Mouse (Mus musculus) MN1 (cell line): ENCODE measurements around the gene Mrps22.

ENCODE experiments used
- DNase-seq: peaks from one replicate; pipeline ENCODE4 v3.0.0-alpha.2; 2016; ENCODE audit warnings: low spot score

The Mrps22 gene

DNA sequence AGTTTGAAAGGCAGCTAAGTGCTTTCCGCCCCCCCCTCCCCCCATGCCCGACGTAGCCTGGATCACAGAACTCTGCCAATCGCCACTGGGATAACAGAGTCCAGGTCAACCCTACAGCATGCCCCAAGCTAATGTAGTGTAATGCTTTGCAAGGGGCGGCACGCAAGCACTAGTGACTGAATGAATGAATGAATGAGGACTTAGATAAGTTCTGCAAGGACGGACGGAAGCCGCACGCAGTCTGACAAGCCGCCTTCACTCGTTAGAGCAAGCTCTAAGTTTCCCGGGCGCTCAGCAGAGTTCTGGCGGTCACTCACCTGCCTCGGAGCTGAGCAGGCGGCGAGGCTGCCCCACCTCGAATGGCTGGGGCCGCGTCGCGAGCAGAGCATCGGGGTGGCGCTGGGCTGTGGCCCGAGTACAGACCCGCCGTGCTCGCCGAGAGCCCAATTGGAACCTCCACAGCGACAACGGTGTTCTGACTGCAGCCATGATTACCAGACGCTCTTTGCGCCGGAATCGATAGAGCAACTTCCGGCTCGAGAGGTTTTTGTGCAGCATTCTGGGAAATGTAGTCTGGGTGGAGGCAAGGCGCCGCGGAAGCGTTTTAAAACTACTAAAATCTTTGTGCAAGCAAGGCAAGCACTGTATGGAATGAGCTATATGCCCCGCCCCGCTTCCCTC lies at the start of gene Mrps22:
Gene Mrps22 (minus strand): TSS at position 505 of the 681 bp plus-strand sequence.
- DNase-seq, result peak; percentile 80

DNA sequence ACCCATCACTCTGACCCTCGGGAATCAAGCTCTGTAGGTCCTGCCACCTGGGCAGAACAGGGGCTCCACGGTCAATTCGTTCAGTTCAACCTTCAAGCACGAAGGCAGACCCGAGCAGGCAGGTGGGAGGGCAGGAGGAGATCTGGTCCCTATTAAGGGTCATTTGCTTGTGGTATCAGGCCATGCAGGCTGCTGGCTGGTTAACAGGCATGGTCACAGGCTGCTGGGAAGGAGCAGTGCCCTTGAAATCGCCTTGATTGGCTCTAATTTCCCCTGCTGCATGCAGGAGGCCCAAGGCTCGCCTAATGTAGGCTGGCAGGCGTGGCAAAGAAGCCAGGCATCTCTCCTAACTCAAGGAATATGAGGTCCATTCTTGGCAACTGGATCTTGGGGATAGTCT lies 49.1 kb upstream of the Mrps22 start:
- no peak for DNase-seq

DNA sequence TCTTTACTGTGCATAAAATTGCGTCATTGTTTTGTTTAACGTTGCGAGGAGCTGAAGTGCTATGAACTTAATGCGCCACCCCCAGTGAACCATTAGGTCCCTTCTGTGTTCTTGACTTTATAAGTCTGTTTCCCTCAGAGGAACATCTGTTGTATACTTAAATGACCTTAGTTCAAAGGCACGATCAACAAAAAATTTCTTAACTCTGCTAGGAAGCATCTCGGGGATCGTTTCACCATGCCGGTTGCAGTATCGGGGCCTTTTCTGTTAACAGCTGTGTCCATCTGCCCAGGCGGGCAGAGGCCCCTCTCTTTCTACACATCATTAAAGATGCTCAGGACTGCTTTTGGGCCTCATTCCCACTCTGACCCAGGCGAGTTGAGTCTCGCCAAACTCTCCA lies 46.0 kb upstream of the Mrps22 start:
- DNase-seq, result no peak

DNA sequence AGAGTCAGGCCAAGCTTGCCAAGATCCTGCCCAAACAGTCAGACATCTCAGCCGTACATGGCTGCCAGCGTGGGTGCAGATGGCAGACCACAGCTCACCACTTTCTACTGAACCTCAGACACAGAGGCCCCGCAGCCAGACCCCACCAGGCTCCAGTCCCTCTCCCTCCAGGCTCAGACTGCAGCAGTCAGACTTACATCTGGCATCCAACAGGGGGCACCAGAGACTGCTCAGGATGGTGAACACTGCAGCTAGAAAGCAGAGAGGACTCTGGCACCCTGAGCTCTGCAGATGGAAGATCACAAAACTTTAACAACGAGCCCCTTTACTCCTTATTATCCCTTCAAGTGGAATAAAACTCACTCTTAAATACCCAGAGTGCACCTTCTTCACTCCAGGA lies 44.3 kb upstream of the Mrps22 start:
- DNase-seq, result peak; percentile 10

DNA sequence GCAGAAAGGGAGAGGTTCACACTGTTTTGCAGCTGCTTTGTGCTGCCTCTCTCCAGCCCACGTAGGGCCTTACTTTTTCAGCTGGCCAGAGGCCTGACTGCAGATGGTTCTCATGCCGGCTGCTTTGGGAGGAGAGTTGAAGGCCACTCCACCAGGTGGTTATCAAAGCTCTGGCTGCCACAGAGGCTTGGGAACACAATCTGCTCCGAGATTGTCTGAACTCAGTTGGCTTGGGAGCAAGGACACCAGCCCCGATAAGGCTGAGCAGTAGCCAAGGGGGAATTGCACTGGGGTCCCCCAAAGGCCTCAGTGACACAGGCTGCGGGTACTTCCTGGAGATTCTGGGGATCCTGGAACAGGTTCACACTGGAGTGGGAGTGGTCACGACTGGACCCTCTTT lies 40.7 kb upstream of the Mrps22 start:
- no peak for DNase-seq

DNA sequence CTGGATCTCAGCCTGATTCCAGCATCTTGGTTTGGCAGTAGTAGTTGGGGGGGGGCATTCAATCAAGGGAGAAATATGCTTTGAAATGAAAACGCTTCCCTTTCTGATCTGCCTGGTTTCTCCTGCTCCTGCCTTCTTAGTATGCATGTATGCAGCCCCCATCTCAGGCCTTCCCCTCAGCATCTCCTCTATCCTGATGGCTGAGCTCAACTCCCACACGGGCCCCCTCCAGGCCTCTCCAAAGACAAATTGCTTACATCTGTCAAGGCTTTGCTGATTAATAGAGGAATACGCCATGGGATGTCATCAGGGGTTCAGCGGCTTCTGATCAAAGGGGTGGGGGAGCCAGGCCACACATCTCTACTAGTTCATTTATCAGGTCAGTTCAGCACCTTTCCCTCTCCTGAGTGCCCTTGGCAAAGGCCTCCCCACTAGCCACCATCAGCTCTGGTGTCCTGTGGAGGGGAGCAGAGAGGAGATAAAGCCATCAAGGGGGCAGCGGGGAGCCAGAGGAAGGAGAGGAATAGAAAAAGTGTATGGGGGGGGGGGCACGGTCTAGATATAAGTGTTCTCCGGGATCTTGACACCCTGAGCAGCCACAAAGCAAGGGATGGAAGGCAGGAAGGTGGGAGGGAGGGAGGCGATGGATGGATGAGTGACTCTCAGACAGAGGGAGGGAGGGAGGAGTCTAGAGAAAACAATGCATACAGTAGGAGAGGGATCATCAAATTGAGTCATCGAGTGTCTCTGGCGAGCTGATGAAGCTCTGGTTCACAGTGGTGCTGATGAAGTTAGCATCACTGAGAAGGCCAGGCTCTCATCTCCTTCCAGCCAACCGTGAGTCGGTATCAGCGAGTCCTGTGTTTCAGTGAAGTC lies 32.1 kb upstream of the Mrps22 start:
- no peak for DNase-seq

DNA sequence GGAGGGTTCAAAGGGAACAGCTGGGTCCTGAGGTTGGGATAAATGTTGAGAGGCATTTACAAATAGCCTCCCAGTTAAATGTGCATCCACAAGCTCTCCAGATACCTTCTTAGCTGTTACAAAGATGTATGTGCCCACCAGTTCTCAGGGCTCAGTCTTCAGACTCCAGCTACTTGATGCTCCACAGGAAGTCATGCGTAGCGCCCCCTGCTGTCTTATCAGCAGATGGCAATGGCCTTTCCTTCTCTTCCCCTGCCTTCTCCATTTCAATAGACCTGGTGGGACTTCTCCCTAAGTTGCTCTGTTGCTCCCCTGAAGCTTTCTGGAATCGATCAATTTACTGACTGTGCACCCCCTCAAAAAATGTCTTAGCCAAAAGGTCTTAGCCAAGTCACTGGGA lies 27.0 kb upstream of the Mrps22 start:
- DNase-seq, result no peak

DNA sequence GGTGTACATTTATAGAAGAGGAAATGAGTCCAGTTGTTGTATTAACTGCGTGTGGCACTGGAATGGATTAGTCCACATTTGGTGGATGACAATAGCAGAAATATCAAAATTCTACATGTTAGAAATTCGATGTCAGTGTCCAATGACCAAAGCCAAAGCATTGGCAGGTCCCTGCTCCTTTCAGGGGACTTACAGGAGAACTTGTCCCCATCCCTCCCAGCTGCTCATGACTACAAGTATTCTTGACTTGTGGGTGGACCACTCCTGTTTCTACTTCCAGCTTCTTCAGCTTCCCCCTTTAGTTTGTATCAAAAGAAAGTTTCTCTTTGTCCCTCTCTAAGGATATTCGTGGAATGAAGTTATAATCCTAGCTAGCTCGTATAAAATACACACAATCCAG lies 3.4 kb upstream of the Mrps22 start:
- no peak for DNase-seq

DNA sequence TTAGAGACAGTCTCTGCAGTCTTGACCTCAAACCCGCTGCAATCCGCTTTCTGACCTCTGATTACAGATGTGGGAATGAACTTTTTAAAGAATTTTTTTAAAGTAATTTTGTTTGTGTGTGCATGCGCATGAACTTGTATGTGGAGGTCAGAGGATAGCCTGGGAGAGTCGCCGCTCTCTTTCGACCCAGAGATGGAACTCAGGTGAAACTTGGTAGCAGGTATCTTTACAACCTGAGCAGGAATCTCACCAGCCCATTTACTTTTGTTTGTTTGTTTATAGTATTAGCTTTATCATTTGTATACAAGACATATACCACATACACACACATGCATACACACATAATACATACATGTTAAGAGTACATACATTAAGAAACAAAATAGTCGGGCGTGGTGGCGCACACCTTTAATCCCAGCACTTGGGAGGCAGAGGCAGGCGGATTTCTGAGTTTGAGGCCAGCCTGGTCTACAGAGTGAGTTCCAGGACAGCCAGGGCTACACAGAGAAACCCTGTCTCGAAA lies 438 bp upstream of the Mrps22 start:
- DNase-seq, result no peak

DNA sequence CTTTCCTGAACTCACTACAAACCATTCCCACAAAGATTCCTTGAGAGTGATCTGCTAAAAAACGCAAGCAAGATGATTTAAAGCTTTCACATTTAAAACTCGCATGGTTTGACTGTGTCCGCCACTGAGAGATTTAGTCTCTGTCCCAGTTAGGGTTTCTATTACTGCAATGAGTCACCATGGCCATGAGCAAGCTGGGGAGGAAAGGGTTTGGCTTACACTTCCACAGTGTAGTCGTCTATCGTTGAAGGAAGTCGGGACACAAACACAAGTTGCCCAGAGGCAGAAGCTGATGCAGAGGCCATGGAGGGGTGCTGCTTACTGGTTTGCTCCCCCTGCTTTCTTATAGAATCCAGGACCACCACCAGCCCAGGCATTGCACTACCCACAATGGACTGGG lies 1.4 kb downstream of the Mrps22 start:
- no peak for DNase-seq

DNA sequence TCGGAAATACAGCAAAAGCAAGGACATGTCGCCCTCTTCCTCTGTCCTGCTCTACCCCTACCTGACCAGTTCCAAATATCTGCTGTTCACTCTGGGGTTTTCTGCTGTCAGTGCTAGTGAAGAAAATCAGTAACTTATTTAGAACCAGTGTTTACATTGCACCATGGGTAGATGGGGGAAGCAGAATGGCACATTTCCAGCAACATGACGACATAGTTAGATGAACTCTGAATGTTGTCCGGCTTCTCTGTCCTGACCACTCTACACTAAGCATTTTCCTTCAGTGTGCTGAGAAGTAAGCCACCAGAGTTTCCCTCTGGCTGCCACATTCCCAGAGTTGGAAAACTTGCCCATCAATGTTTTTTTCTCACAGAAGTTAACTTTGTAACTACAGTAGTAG lies 17.6 kb downstream of the Mrps22 start:
- DNase-seq, result no peak

DNA sequence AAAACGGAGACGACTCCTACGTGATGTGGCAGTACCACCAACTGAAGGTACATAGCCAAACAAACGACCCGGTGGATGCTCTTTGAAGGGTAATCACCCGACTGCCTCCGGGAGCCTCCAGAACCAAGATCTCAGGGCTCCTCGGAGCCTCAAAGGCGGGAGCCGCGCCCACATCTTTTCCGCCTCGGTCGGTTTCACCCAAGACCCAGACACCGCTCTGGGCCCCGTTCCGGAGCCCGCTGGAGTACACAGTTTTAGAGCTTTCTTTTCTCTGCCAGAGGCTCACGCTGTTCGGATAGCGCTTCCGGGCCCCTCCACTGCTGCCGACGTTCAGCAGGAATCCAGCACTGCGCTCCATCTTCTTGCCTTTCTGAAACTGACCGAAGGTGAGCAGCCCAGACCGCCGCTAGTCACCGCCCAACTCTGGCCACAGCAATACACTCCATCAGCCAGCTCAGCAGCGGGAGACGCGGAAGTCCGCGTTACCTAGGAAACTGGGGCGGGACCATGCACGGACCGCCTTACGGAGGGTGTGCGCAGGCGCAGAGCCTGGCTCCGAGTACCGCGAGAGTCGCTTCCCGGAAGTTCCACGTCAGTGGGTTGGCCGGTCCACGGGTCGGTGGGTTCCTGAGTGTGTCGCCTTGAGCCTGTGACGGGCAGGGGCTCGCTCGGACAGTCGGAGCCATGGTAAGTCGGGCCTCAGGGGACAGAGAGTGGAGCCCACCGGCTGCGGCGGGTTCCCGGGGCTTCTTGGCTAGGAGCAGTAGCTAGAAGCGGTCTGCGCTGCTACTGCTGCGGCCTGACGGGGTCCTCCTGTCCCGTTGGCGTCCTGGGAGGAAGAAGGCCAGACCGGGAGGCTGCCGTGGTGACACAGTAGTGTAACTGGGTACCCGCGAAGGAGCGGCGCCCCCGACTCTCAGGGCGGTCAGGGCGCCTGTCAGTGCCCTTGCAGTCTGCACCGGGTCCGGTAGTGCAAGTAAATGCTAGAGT lies 38.0 kb downstream of the Mrps22 start, which contains the start of gene Copb2:
Gene Copb2 (plus strand): TSS at position 585 of the 990 bp plus-strand sequence.
- DNase-seq, result peak; percentile 98

DNA sequence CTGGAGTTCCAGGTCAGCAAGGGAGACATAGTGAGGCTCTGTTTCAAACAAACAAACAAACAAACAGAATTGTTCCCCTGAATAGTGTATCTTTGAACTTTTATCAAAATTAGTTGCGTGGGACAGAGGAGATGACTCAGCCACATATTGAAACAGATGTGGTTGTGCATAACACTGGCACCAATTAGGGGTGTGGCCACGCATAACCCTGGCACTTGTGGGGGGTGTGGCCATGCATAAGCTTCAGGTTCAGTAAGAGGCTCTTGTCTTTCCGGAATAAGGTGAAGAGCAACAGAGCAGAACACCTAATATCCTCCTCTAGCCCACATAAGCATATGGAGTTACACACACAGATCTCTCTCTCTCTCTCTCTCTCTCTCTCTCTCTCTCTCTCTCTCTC lies 57.4 kb downstream of the Mrps22 start:
- no peak for DNase-seq
